Mouse (Mus musculus) adrenal gland (tissue): ENCODE results near the gene Clk4.

ENCODE experiments used
- intact Hi-C: fragments of 180-260 bp; cut with DNase I; formaldehyde crosslinking; loops from one replicate; pipeline ENCODE4 v1.15.1; 2025
- long read RNA-seq, 2 experiments: library from polyadenylated mRNA; unstranded; transcript quantifications; one replicate each; pipeline ENCODE4 v2.0.0; 2020; ENCODE audit warnings: borderline replicate concordance in 1 of 2; ENCODE audit not compliant: insufficient replicate concordance in 1 of 2

The Clk4 gene
- long read RNA-seq, experiment 1, transcript Clk4-201 (13 exons, 1,949 nt): major isoform, 18 of 46 reads
- long read RNA-seq, experiment 1, partial matches to known transcripts: 4 of 46 reads
- long read RNA-seq, experiment 1, other reads (novel, unspliced or antisense): 20 of 46 reads
- long read RNA-seq, experiment 2, transcript Clk4-201 (13 exons, 1,949 nt): major isoform, 19 of 62 reads
- long read RNA-seq, experiment 2, partial matches to known transcripts: 2 of 62 reads
- long read RNA-seq, experiment 2, other reads (novel, unspliced or antisense): 34 of 62 reads

DNA sequence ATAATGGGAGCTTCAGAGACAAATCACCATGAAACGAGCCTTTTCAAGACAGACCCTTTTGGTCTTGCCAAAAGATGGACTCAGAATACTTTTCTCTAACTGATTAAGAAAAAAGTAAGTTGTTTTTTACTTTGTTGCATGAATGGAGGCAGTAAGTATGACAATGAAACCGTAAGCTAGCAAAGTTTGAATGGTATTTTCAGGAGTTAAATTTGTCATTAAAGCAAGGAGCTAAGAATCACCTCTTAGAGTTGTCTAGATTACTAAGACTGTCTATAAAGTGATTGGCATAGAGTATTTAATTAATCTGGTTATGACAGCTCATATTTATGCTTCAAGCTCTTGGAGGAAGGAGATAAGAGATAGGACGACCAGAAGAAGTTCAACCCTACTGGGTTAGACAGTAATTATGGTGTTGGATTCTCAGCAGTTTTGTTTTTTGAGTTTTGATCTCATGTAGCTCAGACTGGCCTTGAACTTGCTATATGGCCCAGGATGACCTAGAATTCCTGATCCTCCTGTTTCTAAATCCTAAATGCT is at the start of gene Clk4:
Clk4 (plus strand) TSS at position 51 of the 540 bp plus-strand sequence.
- intact Hi-C loops: no loop called here

DNA sequence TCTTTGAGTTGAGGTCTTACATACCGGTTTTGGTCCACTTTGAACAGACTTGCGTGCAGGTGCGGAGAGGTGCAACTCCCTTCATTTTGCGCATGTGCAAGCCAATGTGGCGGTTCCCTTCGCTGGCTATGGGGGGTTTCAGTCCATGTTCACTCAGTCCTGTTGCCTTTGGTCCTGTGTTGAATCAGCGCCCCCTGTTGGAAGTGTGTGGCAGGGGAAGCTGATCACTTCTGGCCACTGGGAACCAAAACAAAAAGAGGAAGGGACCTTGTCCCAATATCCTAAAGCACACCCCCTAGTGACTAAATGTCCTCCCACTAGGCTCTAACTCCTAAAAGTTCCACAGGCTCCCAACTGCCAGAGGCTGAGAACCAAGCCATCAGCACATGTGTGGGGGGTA is 47.5 kb upstream of the Clk4 start:
- intact Hi-C loops: no loop called here

DNA sequence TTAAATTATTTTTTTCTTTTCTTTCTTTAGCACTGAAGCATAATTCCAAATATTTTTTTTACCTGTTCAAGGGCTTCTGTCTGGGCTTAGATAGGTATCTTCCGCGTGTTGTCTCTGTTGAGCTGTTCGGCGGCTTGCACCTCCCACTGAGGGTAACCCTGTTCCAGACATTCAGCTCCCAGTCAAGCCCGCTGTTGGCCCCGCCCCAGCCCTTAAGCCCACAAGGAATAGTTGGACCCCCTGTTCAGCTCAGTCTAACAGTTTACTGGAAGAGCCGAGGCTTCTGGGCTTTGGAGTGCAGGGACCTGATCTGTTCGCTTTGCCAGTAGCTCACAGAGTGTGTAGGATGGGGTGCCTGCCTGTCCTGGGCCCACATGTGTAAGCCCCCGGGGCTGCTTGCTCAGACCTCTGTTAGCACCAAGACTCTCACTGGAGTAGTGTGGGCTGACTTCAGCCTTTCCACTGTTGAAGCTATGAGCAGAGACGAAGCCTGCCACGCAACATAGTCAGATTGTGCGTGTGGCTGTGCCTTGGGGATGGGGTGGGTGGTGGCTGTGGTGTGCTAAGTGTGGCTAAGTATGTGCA is 42.0 kb upstream of the Clk4 start:
- intact Hi-C loops: no loop called here

DNA sequence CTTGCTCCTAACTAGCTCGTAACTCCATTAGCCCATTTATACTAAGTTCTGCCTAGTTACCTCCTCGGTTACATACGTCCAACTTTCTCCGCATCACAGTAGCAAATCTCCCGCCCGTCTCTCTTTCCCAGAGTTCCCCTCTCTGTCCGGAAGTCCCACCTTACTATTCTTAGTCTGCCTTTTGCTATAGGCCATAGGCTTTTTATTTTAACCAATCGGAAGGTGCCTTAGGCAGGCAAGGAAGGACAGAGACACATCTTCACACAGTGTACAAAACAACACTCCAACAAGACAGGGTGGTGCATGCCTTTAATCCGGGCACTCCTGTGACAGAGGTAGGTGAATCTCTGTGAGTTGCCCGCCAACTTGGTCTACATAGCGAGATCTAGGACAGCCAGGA is 41.2 kb upstream of the Clk4 start, which contains the start of gene Gm12569:
Gm12569 (plus strand) TSS at position 166 of the 400 bp plus-strand sequence.
- intact Hi-C loops: no loop called here

DNA sequence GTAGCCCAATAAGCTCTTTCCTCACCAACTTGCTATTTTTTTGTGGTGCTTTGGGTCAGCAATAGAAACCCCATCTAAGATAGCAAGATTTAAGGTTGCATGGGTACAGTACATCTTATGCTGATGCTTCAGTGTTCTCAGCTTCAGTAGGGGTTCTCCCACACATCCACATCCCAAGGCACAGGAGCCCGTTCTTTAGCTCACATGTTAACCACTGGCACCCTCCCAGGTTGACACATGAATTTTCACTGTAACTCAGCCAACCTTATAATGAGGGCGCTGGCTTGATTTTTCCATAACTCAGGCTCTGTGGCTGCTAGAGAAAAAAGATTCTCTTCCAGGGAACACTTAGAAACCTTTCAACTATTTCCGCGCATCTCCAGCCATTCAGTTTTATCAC is 34.4 kb upstream of the Clk4 start:
- intact Hi-C loops: no loop called here

DNA sequence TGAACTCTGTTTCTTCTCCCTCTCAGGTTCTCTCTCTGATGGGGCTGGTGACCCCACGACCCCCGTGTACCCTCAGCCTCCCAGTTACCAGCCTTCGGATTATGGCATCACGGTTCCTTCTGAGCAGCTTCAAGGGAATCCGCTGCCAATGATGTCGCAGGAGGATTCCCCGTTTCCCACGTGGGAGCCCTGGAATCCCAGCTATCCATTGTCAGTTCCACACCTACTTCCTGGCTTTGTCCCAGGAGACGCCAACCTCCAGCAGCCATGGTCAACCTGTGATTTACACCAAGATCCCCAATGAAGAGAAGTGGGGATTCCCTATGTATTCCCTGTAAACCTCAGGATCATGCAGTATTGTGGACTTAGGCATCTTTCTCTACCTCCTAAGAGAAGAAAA is 26.9 kb upstream of the Clk4 start:
- intact Hi-C loops: no loop called here

DNA sequence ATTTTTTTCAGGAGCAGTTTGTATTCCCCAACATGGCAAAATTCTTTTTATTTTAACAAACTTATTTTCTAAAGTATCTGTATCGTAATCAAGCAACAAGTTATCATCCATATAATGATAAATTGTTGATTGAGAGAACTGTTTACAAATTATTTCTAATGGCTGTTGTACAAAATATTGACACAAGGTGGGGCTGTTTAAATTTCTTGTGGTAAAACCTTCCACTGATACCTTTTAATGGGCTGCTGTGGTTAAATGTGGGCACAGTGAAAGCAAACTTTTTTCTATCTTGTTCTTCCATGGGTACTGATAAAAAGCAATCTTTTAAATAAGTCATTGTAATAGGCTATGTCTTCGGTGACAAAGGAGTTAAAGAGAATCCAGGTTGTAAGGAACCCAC is 18.6 kb upstream of the Clk4 start:
- intact Hi-C loops: no loop called here

DNA sequence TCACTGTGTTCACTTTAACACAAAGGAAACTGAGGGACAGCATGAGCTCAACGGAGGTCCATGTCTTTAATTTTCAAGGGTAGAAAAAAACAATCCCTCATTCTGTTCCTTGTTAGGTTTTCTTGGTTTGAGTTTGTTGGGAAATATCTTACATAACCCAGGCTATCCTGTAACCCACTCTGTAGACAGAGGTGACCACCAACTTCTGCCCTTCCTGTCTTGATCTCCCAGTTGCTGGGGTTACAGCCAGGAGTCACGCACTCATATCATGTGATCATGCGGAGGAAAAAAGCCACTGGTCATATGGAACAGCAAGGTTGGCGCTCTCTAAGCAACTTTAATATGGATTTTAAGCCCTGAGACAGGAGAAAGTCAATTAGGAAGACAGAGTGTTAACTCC is 4.5 kb upstream of the Clk4 start:
- intact Hi-C loops: no loop called here

DNA sequence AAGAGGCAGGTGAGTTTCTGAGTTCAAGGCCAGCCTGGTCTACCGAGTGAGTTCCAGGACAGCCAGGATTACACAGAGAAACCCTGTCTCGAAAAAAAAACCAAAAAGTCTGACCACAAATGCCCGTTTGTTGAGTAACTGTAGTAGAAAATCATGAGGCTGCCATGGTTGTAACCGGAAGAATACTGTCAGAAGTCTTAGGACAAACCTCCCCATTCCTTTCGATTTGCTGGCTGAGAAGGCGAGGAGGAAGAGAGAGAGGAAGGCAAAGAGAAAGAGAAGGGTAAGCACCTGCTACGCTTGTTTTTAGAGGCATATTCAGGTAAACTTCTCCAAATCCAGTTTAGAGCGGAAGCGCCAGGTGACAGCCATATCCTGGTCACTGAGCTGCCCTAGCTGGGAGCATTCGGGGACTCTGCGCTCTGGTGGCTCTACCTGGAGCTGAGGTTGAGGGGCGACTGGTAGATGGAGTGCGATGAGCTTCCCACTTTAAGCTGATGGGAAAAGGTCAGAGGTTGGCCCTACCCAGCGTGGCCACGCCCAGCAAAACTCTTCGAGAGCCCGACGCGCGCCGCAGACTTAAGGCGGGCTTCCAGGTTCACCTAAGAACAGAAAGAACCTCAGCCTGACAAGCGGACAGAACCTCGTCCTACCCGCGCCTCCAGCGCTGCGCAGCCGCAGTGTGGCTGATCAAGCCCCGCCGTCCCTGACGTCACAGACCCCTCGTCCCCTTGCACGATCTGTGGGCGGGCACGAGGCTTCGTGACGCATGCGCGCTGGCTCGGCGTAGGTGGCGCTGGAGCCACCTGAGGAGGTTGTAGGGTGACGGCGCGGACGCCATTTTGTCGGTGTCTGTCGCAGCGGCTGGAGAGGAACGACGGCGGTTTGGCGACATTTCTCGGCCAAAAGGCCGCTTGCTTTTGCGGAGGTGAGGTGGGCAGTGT is 1.1 kb downstream of the Clk4 start, which contains the start of gene BC049762:
BC049762 (minus strand) TSS at position 705 of the 944 bp plus-strand sequence.
- intact Hi-C loops: no loop called here

DNA sequence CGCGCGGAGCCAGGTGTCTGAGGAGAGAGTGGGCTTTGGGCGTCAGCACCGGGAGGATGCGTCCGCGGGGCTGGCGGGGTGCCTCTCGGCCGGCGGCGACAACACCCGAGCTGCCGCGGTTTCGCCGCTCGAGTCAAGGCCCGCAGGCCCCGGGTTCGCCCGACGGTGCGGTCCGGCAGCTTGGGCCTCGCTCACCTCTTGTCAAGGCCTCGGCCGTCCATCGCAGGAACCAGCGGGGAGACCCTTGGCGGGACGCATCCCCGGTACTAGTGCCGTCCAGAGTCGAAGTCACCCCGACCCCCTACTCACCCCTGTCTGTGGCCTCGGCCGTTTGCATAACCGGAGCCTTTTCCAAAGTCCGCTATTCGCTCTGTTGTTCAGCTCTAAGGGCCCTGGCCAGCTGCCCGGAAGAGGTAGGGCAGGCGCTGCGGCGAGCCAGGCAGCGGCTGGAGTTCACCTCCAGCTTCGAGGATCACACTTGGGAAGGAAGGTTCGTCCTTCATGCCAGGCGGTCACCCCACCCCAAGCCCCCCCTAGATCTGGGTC is 1.8 kb downstream of the Clk4 start:
- intact Hi-C loops: no loop called here

DNA sequence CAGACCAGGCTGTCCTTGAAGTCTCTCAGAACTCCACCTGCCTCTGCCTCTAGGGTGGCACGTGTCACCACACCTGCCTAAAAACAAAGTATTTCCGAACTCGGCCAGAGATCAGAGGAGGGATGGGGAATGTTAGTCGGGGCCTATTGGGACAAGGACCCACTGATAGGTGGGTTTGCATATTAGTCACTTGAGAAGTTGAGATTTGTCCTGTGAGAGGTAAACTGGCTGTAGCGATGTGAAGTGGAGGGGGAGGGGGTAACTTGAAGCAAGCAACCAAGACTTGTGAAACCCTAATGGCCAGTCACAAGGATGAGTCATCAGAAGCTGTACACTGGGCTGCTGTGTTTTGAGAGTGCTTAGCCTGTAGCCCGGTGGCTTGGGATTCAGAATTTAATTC is 2.8 kb downstream of the Clk4 start:
- intact Hi-C loops: no loop called here

DNA sequence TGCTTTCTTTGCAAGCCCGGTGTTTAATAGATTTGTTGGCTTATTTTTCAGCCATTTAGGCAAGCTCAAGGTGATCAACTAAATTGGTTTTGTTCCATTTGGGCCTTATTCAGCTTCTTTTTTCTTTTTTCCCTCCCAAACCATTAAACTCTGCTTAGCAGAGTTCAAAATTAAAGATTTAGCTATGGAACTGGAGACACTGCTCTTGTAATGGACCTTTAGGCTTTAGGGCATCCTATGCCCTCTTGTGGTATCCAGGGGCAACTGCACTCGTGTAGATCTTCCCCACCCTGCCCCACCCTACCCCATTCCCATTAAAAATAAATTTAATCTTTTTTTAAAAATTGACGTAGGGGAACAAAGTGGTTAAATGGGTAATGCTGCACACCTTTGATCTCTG is 3.8 kb downstream of the Clk4 start:
- intact Hi-C loops: no loop called here

DNA sequence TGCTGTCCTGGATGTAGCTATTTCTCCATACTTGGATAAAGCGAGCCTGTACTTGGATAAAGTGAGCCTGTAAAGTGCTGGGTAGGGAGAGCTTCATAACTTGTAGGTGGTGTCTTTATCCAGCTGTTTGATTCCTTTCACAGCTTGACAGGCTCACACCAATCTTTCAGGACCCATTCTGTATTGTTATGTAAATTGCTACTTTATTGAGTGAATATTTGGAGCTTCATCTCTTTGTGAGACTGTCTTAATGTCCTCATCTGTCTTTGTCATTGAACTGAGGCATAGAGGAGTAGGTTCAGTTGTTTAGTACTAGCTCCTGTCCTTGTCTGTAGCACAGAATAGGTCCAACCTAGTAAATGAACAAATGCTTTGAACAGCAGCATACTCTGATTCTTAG is 12.9 kb downstream of the Clk4 start:
- intact Hi-C loops: no loop called here

DNA sequence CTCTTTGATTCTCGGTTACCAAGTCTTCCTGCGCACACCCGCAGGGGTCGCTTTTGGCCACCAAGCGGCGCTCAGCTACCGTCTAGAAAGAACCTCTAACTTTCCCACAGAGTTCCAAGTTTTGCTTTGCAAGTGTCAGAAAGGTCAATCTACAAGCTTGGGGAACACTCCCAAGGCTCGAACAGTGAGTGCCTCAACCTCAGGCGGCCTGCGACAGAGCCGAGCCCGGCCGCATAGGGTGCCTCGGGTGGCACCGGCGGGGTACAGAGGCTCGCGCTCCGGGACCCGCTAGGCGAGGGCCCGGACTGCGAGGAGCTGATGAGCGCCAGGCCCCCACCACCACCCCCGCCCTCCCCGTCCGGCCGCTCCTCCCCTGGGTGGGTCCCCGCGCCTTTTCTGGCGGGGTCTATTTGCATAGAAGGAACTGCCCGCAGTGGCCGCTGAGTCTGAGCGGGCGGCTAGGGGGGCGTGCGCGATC is 28.1 kb downstream of the Clk4 start, which contains the start of gene Col23a1:
Col23a1 (plus strand) TSS at position 357 of the 478 bp plus-strand sequence.
- intact Hi-C loops: loop anchor here (2.0 to 10.0 kb wide), 2 partner anchors 155 to 245 kb away; no protein-coding TSS in a partner anchor

DNA sequence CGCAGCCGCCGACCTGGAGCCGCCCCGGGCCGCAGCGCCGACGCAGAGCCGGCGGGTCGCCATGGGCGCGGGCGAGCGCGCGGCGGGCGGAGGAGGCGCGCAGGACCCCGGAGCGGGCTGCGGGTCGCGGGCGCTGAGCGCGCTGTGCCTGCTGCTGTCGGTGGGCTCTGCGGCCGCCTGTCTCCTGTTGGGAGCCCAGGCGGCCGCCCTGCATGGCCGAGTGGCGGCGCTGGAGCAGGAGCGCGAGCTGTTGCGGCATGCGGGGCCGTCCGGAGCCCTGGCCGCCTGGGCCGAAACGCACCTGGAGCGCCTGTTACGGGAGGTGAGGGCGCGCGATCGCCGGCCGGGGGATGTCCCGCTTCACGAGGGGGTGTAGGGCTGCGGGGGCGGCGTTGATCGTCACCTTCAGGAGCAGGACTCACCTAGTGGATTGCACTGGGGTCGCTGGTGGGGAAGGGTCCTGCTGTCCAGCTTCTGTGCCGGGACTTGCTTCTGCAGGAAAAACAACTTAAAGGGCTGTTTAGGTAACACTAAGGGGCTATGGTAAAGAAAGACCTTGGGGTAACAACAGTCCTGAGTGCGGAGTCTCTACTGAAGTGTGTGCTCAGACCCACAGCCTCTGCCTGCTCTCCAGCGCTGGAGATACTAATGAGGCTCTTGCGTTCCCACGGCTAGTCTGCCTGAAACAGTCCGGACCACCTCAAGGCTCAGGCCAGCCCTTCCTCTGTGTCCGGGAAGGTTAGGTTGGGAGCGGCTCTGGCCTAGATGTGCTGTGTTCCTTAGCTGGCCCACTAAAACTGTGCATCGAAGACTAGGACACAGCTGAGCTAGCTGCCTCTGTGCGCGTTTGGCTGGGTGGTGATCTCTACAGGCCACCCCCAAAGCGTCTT is 28.8 kb downstream of the Clk4 start:
- intact Hi-C loops: loop anchor here (10.0 kb wide), 1 partner anchor 154 kb away; no protein-coding TSS in a partner anchor

DNA sequence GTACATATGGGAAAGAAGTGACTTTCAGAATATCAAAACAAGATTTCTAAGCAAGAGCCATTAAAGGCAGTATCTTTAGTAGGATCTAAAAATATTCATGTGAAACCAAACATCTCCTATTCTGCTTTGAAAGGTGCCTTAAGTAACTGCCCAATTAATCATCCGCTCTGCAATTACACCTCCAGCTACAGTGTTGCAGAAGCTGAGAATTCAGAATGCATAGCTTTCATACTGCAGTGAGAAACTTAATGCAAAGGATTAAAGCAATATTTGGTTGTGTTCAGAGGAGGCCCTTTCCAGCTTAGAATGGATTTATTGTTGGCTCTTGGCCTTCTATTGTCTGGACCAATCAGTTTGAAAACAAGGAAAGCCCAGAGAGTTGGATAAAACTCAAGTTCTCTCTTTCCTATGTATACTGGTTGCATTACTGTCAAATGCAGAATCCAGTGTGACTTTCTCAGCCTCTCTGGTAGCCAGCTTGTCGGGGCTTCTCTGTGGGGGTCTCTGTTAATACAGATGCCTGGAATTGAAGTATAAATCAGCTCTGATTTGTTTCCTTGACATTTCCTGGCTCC is 32.5 kb downstream of the Clk4 start:
- intact Hi-C loops: loop anchor here (10.0 kb wide), 1 partner anchor 151 kb away; no protein-coding TSS in a partner anchor

DNA sequence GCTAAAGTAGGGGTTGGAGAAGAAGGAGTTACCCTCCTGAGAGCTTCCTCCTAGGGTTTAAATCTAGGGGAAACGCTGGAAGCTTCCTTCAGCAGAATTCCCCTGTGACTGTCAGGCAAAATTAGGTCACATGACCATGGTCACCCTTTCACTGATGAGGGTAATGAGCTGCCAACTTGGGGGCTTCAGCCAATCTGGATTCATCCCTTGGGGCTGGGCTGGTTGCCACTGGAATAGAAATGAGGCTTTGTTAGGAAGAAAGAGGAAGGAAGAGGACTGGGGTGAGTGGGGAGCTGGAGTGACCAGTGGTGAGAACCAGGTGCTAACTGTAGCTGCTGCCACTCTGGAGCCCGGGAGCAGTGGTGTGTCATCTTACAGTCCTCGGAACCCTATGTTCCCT is 34.2 kb downstream of the Clk4 start:
- intact Hi-C loops: loop anchor here (10.0 kb wide), 1 partner anchor 149 kb away; no protein-coding TSS in a partner anchor

DNA sequence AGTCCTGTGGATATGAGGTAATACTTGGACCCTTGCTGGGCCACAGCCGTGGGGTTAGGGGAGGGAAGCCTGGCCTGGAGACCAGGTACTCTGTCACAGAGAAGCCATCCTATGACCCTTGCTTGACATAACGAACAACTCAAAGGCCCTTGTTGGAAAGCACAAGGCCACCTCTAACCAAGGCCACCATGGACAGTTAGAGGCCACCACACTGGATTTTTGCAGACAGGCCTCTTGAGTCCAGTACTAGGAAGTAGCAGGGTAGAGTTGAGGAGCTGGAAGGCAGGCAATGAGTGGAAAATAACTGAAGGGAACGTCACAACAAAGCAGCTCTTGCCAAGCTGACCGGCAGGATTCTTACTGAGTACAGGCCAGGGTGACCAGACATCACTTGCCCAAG is 37.2 kb downstream of the Clk4 start:
- intact Hi-C loops: loop anchor here (10.0 kb wide), 1 partner anchor 146 kb away; no protein-coding TSS in a partner anchor

DNA sequence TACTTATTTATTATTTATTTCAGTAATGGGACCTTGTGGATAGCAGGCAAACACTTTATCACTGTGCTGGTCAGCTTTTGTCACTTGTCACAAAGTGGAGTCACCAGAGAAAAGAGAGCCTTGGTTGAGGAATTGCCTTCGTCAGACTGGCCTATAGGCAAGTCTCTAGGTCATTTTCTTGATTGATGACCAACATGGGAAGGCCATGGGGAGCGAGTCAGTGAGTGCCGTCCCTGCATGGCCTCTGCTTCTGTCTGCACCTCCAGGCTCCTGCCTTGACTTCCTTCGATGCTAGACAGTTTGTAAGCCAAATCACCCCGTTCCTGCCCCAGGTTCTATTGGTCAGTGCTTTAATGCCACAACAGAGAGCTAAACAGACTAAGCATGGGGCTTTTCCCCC is 40.9 kb downstream of the Clk4 start:
- intact Hi-C loops: no loop called here
